Mouse (Mus musculus): ENCODE results near the gene Gm26938.
A peak's percentile ranks its signal among the peaks of the same experiment; 100 is the strongest.

Gene Gm26938

DNA sequence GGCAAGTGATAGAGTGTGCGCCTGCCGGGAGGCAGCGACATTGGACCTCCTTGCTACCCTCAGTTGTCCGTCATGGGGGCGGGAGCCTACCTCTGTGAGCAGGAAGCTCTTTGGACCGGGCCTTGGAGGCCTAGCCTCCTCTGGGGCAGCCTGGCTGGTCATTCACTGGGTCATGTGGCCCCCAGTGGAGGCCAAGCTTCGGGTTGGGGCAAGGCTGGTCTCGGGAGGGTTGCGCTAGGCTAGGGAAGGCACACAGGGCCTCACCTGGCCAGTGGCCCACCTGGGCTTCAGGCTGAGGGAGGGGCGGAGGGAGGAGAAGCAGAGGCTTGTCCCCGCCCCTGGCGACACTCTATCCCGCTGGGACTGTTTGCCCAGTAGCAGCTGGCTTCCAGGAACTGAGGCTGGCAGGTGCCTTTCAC lies 12.2 kb downstream of the Gm26938 start:
- no peak for DNase-seq

DNA sequence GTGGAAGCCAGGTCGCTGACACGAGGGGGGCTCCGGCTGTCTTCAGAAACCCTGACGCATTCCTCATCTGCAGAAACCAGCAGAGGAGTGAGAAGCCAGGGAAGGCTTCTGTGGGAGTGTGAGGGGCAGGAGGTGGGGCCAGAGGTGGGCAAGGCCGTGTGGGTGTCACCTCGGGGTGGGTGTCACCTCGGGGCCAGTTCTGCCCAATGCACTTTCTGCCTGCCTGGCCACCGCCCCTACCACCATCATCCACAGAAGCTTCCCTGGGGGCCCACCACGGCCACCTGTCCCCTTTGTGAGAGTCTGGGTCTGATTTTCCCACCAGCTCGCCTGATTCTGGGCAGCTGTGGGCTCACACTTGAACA lies 13.1 kb downstream of the Gm26938 start:
- no peak for DNase-seq

DNA sequence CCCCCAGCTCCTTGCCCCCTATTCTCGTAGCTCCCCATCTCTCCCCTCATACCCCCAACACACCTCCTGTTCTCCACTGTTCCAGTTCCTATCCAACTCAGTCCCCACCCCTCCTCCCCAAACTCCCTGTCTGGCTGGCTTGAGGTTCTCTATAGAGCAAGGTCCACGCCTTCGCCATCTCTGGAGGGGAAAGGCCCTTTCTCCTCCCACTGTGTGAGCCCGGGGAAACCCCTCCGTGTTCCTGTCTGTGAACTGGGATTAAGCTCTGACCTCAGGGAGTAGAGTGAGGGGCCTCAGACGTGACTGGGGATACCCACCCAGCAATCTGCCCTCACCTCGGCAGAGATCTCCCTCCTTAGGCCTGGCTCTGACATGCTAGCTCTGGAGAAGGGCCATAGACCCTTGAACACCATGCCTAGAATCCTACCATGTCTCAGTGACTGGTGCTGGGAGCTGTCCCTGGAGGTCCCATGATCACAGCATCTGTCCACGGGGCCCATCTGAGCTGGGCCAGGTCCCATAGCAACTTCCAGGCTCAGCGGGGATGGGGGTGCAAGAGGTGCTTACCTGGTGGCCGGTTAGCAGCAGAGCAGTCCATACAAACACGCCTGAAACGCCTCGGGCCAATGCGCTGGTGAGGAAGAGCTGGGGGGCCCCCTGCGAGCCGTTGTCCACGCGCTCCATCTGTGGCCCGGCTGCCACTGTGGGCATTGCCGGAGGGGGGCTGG lies 13.6 kb downstream of the Gm26938 start:
- no peak for DNase-seq

DNA sequence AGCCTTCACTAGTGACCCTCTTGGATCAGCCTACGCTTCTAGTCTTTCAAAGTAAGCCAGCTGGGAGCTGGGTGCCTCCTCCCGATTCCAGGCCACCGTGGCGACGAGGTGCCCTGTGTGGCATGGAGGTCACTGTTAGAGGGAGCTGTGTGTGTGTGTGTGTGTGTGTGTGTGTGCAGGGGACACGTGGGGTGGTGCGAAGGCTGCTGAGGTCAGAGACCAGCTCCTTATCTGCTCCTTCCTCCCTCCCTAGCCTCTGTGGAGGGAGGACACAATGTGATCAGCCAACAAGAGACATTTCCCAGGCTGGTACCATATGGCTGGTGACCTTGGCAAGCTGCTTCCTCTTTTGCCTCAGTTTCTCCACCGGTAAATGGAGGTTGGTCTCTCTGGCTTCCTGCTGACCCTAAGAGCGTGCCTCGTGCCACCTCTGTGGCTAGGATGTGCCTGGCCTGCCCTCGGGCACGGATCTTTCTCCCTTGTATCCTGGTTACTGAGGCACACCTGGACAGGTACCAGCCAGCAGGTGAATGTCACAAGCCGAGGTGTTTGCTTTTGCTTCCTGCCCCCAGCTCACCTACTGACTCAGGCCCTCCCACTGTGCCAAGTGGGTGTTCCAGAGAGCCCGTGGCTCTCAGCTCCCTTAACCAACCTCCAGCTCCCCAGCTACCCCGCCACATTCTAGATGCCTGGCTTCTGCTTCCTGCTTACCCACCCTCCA lies 14.4 kb downstream of the Gm26938 start:
- DNase-seq = no peak

DNA sequence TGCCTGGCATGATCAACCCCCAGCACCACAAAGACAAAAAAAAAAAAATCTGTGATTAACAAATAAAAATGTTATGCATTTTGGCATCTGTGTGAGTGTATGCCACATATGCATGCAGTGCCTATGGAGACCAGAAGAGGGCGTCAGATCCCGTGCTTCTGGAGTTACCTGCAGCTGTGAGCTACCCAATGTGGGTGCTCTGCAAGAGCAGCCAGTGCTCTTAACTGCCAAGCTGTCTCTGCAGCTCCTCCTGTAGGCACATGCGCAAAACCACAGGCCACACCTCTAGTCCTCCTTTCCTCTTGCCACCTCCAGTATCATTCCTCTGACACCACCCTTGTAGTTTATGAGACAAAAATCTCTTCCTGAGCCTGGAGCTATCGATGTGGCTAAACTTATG lies 16.8 kb downstream of the Gm26938 start:
- no peak for DNase-seq

DNA sequence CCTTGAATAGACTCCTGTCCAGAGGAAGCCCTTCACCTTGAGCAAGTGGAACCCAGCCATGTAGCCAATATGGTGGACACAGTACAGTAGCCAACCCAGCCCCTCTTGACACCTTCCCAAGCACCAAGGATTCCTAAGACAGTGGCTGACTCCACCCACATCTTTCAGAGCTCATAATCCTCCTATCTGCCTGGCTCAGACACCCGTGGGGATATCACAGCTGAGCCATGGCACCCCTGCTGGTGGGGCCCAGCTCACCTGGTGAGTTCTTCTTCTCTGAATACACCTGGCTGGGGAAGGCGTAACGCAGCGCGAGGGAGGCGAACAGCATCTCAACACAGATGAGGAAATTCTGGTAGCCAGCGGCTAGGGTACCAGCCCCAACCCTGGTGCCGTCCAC lies 20.3 kb downstream of the Gm26938 start:
- DNase-seq = no peak

DNA sequence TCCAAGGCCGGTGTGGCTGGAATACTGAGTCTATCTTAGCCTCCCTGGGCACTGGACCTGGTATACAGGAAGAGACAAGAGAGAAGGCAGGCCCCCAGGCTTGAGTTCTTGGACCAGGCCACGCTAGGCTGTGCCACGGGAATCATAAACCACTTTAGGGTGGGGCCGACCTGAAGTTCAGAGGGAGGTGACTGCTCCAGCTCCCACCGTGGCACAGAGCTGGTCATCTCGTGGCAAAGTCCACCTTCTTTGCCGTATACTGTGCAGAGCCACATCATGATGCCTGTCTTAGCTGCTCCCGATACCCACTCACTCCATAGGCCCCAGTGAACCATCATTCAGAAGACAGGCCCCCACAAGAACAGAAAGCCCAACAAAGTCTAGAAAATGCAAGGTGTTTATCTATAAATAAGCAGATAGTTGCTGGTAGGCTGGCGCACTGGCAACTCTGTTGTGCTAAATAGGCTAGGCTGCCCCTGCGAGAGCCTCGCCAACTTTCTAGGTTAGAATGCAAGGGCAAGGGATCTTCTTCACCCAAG lies 21.6 kb downstream of the Gm26938 start:
- no peak for DNase-seq

DNA sequence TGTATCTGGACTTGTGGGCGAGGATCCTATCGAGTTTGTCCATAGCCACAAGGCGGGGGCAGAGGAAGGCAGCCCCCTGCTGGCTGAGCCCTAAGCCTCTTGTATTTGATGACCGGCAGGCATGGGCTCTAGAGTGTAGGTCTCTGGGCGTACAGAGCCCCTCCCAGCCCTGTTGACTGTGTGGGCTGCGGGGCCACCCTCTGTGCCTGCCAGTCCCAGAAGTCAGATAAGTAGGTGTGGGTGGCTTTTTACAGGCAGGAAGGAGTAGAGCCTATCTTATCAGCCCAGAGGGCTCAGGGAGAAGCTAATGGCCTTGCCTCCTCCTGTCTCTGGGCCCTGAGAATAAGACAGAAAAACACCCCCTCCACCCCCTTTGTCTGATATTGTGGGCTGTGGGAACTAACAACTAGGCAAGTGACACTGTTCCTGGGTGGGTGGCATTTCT lies 22.1 kb downstream of the Gm26938 start:
- DNase-seq = no peak

DNA sequence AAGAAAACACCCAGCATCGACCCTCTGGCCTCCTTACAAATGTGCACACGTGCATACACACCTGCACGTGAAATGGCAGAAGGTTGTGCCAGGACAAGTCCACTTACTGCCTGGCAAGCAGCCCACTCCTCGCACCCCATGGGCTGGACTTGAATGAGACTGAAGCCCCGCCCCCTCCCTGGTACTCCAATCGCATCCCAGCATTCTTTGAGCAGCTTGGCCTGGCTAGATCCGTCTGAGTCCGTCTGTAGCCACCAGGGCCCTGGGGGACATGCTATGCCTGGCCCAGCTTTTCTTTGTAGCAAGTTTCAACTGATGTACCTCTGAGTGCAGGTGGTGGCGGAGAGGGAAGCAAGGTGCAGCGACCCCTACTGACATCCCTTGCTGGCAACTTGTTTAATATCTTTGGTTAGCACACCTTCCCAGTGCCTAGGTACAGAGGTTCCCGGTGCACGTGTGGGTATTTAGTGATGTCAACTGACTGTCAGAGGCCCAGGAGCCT lies 22.6 kb downstream of the Gm26938 start:
- DNase-seq = peak; percentile 44

DNA sequence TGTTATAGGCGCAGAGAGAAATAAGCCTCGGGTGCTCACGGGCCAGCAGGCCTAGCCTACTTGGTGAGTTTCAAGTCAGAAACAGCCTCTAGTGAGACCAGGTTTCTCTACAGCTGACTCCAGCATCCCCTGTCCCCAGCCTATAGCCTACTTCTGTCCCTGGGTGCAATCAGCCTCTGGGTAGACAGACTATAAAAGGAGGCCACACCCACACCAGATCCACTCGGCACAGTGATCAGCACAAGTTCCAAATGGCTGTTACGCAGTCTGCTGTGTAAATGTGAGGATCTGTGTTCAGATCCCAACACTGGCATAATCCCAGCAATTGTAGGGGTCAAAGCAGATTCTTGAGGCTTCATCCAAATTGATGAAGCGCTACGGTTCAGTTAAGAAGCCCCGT lies 23.0 kb downstream of the Gm26938 start:
- no peak for DNase-seq

DNA sequence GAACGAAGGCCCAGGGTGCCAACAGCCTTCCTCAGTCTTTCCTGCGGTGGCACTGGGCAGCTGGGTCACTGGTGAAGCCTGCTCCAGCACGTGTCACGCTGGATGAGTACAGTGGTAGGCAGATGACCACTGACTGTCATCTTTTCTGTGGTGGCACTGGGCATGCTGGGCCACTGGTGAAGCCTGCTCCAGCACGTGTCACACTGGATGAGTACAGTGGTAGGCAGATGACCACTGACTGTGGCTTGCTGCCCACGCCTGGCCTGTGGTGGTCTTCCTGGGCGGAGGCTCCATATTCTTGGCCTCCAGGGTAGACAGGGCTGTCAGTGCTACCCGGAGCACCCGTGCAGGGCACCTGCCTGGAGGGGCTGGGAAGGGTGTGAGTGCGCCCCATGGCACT lies 24.3 kb downstream of the Gm26938 start:
- no peak for DNase-seq

DNA sequence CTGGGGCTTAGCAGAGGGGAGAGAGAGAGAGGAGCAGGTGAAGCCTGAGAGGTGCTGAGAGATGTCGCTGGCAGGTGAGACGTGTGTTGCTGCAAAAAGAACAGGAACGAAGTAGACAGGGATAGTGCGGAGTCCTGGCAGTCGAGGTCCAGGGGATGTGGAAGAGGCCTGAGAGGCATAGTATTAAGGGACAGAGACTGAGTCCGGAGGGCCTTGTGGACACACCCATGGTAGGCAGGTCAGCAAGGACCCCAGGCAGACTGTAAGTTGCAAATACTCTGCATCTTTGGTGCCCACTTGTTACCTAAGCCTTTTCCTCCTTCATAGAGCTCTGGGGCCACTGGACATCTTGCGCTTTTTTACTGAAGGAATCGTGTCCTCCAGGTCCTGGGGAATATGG lies 25.0 kb downstream of the Gm26938 start:
- no peak for DNase-seq

DNA sequence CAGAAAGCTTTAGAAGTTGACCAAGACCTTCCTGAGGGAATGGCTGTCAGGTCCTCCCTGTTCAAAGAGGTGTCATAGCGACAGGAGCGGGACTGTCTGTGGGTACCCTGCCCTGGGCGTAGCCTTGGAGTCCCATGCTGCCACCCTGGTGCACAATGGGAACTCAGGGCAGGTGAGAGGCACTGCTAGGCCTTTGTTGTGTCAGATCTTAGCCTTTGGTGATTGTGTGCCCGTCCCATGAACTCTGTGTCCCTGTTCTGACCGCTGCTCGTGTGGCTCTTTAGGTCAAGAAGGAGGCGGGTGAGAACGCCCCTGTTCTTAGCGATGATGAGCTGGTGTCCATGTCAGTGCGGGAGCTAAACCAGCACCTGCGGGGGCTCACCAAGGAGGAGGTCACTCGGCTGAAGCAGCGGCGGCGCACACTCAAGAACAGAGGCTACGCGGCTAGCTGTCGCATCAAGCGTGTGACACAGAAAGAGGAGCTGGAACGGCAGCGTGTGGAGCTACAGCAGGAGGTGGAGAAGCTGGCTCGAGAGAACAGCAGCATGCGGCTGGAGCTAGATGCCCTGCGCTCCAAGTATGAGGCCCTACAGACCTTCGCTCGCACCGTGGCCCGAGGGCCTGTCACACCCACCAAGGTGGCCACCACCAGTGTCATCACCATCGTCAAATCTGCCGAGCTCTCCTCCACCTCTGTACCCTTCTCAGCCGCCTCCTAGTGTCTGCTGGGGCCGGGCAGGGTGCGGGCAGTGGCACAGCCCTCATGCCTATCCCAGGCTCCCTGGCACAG lies 26.2 kb downstream of the Gm26938 start:
- no peak for DNase-seq

DNA sequence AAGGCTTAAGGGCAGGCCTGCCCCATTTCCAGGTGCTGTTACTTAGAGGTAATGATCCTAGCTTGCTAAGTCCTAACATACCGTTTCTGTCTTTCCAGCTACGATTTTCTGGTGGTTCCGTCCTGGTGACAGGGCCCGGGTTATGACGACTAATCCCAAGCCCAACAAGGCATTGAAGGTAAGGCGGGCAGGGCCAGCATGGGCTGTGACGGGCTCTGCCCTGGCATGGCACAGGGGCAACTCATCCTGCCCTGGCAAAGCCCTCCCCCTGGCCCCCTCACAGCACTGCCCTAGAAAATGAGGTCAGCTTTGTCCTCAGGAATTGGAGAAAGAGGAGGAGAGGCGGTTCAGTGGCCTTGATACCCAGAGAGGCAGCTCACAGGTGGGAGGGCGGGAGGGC lies 27.2 kb downstream of the Gm26938 start:
- DNase-seq = no peak

DNA sequence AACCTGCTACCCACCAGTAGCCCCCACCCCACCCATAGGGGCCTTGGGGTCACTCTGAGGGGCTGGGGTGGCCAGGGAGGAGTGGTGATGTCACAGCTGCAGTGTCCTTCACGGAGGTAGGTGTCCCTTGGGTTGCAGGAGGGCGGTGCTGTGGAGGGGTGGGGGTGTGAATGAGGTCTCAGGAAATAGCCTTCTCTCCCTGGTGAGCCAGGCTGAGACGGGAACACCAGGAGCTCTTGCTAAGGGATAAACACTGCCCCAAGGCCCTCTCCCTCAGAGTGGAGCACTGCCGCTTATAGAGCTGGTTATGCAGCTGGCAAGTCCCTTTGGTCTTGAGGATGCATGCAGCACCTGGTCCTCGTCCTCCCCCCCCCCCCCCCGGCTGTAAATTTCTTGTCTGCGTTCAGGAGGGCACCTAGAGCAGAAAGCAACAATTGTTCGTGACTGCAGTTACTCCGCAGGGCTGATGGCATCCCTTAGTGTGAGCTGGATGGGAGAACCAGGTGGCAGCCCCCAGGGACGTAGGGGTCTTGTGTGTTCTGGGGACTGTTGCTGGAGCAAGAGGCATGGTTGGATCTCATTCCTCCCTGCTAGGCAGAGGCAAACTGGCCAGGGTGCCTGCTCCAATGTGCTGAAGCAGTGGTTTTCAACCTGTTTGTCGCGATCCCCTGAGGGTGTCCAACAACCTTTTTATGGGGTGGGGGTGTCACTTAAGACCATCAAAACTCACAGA lies 27.9 kb downstream of the Gm26938 start:
- DNase-seq = no peak

DNA sequence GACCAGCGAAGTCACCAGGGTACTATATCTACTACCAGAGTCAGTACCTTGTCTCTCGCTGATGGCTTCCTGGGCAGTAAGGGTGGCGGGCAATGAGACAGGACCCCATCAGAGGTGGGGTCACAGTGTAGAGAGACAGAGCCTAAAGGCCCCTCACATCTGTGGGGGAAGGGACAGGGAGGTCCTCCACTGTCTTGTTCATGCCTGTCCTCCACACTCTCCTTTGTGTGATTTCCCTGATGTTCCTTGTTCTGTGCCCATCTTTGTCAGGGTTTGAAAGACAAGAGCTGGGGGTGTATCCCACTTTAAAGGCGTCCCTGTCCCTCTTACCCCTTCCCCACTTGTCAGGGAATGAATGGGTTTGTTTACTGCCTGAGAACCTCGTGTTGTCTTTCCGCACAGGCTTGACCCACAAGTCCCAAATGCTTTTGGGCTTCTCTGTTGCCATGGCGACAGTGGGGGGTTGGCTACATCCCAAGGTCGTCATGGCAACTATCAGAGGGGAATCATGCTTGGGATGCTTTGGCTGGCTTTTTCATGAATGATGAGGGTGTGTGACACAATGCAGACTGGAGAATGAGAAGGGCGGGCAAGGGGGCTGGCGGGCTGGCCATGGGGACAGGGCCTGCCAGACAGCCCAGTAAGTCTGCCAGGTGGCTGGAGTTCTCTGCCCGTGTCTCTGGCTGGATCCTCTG lies 28.6 kb downstream of the Gm26938 start:
- no peak for DNase-seq

DNA sequence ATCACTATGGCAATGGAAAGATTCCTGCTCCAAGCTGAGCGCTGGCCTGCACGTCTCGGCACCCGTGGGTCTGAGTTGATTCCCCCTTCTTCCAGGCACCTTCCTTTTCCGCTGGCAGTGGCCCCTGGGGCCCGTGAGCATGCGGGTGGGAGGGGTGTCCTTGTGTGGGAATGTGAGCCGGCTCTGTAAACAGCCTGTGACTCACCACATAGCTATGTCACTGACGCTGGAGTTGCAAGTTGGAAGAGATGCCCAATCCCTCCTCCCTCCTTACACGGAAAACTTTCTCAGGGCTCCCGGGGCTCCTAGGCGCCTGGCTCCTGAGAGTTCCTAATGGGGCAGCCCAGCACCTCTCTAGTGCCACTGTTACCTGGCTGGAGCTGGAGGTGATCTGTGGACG lies 29.3 kb downstream of the Gm26938 start:
- no peak for DNase-seq

DNA sequence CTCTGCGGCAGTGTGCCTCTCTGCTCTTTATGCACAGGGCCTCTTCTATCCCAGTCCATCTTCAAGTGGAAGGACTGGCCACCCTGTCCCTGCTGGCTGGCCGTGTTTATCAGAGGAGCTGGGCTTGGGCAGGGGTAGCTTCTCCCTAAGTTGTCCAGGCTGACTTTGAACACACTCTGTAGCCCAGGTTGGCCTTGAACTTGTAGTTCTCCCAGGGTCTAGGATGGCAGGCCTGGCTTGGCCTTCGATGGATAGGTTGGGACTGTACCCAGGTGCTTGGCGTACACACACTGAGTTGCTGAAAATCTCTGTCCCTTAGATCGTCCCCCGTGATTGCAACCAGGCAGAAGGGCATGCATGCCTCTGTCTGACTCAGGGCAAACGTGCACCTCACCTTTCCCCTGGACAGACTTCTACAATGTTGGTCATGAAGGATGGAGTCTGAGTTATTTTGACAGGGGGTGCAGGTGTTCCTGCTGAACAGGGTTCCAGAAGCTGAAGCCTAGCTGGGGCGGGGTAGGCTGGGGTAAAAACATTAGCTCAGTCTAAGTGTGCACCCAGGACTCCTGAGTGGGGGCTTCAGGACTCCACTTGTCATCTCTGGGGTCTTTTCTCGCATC lies 30.1 kb downstream of the Gm26938 start:
- DNase-seq = no peak

DNA sequence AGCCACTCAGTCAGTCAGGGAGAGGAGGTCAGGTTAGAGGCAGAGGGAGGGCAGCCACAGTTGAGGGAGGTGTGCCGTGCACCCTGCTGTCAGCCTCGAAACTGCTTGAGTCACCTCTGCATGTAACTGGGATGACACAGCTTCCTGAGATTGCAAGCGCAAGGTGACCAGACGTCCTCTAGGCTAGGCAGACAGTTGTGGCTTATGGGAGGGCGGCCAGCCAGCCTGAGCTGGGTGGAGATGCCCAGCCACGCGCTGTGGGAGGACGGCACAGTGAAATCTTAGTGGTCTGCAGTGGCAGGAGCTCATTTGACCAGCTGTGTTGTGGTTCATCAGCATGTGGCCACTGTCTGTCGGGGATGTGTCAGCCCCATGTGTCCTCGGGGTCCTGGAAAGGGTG lies 31.3 kb downstream of the Gm26938 start:
- DNase-seq = no peak

DNA sequence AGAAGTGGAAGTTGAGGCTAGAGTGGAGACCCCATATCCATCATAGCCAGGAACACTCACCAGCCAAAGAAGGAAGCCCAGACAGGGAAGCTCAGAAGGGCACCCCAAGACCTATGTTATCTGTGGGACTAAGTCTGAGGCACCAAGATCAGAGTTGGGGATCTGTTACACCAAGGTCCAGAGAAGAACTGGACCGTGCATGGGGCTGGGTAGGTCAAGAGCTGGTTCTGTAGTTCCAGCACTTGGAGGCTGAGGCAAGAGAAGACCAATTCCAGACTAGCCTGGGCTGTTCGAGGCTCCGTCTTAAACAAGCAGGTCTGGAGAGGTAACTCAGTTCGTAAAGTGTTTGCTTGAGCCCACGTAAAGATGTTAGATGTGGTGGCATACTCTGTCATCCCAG lies 32.1 kb downstream of the Gm26938 start:
- DNase-seq = no peak

DNA sequence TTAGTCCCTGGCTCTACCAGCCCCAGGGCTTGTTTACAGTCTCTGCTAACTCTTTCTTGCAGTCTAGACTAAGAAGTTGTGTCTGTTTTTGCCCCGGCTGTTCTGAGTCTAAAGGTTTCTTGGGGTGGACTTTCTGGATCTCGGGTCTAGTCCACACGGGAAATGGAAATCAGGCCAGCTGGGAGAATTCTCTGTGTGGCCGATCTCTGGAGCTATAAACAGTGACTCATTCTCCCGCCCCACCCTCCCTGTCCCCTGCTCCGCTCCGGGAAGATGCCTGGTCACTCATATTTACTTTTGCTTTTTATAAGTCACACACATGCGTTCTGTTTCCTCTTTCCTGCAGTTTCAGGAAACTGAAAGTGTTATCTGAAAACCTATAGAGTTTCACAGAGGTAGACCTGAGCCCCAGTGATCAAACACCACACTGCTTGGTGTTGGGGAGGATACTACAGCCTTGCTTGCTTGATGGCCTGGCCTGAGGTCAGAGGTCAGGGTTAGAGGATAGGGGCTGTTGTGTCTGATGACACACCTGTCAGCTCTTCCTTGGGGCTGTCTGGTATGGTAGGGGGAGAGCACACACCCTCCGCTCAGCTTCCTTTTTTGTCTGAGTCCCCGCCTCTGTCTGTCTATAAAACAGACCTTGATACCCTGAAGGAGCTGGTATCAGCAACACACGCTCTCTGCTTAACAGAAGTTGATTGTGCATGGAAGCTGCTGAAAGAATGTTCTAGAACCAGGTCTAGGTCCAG lies 32.7 kb downstream of the Gm26938 start:
- DNase-seq = peak; percentile 22

Data from thymus, postnatal 25 days (tissue).